Mouse (Mus musculus) liver, adult 2 months (tissue): ENCODE data around the gene Grhpr. TPM values are rescaled to one million over a fixed set of nuclear protein-coding genes. Genes with fewer than 3 reads are reported as not detected.
A peak's percentile ranks its signal among the peaks of the same experiment; 100 is the strongest.

Experiments
- DNase-seq: peaks from one replicate; pipeline ENCODE4 v3.0.0-alpha.2; 2011; ENCODE audit warnings: low read depth, low spot score; ENCODE audit errors: extremely low read depth
- H3K27ac ChIP-seq: fragments of 200-500 bp; replicated peaks from 2 replicates; pipeline ENCODE4 v1.5.1; 2012; ENCODE audit warnings: low read depth, mild to moderate bottlenecking, control low read depth, inconsistent platforms, low read length; ENCODE audit not compliant: insufficient read depth
- H3K27me3 ChIP-seq: fragments of 200-500 bp; 2 replicates; pipeline ENCODE4 v1.6.1; 2012; ENCODE audit warnings: mild to moderate bottlenecking, moderate library complexity, low read length, inconsistent platforms; ENCODE audit not compliant: control insufficient read depth, insufficient read depth
- H3K36me3 ChIP-seq: fragments of 200-500 bp; 2 replicates; pipeline ENCODE4 v1.6.1; 2012; ENCODE audit warnings: low read length, inconsistent platforms; ENCODE audit not compliant: control insufficient read depth, insufficient read depth
- H3K4me1 ChIP-seq: fragments of 200-500 bp; 2 replicates; pipeline ENCODE4 v1.6.1; 2011; ENCODE audit warnings: low read length; ENCODE audit not compliant: control insufficient read depth, insufficient read depth
- H3K4me3 ChIP-seq: fragments of 200-500 bp; 2 replicates; pipeline ENCODE4 v1.5.1; 2011; ENCODE audit warnings: low read depth, mild to moderate bottlenecking, control low read depth, low read length, moderate library complexity; ENCODE audit not compliant: insufficient read depth
- H3K79me2 ChIP-seq: fragments of 200-500 bp; 2 replicates; pipeline ENCODE4 v1.6.1; 2012; ENCODE audit warnings: inconsistent platforms, mild to moderate bottlenecking, low read length, moderate library complexity; ENCODE audit not compliant: control insufficient read depth, insufficient read depth
- H3K9ac ChIP-seq: fragments of 200-500 bp; 2 replicates; pipeline ENCODE4 v1.6.1; 2012; ENCODE audit warnings: low read depth, mild to moderate bottlenecking, control low read depth, inconsistent platforms, low read length
- CTCF ChIP-seq: fragments of 200-500 bp; IDR thresholded peaks from 2 replicates; pipeline ENCODE4 v1.5.1; 2011; ENCODE audit warnings: low read depth, low read length, control low read depth
- POLR2A ChIP-seq: fragments of 200-500 bp; IDR thresholded peaks from 2 replicates; pipeline ENCODE4 v1.6.1; 2011; ENCODE audit warnings: low read length, control low read depth; ENCODE audit not compliant: insufficient read depth; ENCODE audit errors: extremely low read depth
- WGBS: fragments of 180-500 bp; shearing (Covaris S2); methylation state at CpG from one replicate; pipeline ENCODE4 v1.1.7; 2018; 5-methylcytosine and 5-hydroxymethylcytosine counted together
- polyA plus RNA-seq: library from polyadenylated mRNA; depleted of rRNA; stranded (reverse); fragments of >200 nt; gene quantifications from 2 replicates; pipeline ENCODE4 v1.2.3, GENCODE M21; 2012
- total RNA-seq: library from RNA; depleted of rRNA; stranded (reverse); fragments of >200 nt; gene quantifications from 2 replicates; pipeline ENCODE4 v1.2.3, GENCODE M21; 2014

Gene Grhpr
- total and polyA plus RNA-seq, 2 experiments, result 108 to 313 TPM

DNA sequence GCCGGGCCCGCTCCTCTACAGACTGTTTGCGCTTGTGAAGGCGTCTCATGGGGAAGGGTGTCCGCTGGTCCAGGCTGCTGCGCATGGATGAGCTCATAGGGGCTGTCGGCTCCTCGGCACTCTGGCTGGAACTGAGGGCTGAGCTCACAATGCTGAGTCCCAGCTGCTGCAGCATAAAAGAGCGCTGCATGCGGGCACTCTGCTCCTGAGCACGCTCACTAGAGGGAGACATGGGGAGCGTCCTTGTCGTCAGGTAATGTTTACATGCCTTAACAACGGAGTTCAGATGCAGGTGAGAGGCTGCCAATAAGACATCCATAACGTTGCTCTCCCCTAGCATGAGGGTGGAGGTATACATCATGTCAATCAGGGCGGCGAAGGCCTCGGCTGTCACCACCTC lies 13.6 kb downstream of the Grhpr start:
- Histone ChIP-seq H3K27me3 (no peaks in the 10 kb centered on the region), H3K36me3 (peaks cover 18% of the 10 kb centered on the region; the same call in 1 of the 2 replicates), H3K4me3 (no peak overlapping the region), H3K9ac (no peak overlapping the region), H3K27ac (no peak overlapping the region), H3K4me1 (peaks cover 16% of the 10 kb centered on the region), H3K79me2 (peaks cover 20% of the 10 kb centered on the region; the same call in 1 of the 2 replicates)
- no peak for DNase-seq
- TF ChIP-seq POLR2A (no peak), CTCF (no peak)
- 86% methylated on average over 18 of the region's 18 CpGs for WGBS

DNA sequence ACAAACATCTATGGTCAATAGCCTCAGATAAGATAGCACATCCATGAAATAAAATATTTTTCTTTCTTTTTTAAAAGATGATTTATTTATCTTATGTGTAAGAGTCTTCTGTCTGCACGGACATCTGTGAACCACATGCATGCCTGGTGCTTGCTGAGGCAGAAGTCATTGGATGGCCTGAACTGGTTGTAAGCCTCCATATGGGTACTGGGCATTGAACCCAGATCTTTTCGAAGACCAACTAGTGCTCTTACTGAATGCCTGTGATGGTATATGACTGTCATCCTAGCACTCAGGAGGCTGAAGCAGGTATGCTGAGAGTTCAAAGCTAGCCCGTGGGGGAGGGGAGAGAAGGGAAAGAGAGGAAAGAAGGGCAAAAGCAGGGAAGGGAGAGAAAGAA lies 16.9 kb downstream of the Grhpr start:
- peak; percentile 68 for DNase-seq
- H3K9ac ChIP-seq, result no peak overlapping the region
- no peak overlapping the region for H3K4me3 ChIP-seq
- H3K27me3 ChIP-seq, result no peaks in the 10 kb centered on the region
- H3K36me3 ChIP-seq, result peaks cover 2% of the 10 kb centered on the region; the same call in 1 of the 2 replicates
- peaks cover 20% of the 10 kb centered on the region; the same call in 1 of the 2 replicates for H3K79me2 ChIP-seq
- peaks cover 21% of the 10 kb centered on the region for H3K4me1 ChIP-seq
- TF ChIP-seq POLR2A (no peak), CTCF (no peak)
- WGBS, result 26% methylated on average over 3 of the region's 3 CpGs
- peak overlapping the region; percentile 54; the same call in 1 of the 2 replicates for H3K27ac ChIP-seq

DNA sequence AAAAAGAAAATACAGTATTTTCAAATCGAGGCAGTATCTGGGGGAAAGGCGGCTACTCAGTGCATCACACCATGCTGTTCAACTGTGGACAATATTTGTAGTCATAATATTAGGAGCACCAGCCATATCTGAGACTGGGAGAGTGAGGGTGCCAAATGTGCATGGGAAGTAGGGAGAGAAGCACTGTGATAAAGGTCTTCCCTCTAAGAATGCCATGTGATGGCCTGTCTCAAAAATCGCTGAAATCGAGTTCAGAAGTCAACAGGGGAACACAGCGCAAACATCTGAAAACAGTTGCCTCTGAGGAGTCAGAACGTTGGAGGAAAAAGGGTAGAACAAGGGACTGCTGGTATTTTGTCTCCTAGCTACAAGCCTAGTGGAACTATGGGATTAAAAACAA lies 18.8 kb downstream of the Grhpr start:
- Histone ChIP-seq H3K36me3 (no peaks in the 10 kb centered on the region; the same call in 1 of the 2 replicates), H3K4me3 (no peak overlapping the region), H3K9ac (no peak overlapping the region), H3K4me1 (peaks cover 22% of the 10 kb centered on the region), H3K79me2 (peaks cover 27% of the 10 kb centered on the region; the same call in 1 of the 2 replicates), H3K27ac (no peak overlapping the region), H3K27me3 (no peaks in the 10 kb centered on the region)
- WGBS, result 43% methylated on average over 6 of the region's 6 CpGs
- TF ChIP-seq POLR2A (no peak), CTCF (no peak)
- DNase-seq, result peak; percentile 52

DNA sequence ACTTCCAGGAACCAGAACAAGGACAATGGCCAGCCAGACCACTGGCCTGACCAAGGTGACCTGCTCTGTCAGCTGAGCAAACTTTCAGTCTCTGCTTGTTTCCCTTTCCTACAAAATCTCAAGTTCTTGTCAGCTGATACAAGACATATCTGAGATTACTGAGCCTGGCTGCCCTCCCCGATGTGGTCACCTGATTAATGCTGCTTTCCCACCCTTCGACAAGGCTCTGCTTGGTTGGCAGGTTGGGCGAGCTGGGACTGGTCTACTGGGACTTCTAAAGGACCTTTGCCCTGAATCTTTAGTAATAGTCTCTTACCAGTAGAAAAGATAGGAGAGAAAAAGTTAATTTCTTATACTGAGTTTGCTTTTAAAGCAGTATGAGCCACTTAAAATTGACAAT lies 24.3 kb downstream of the Grhpr start:
- peaks cover 17% of the 10 kb centered on the region; the same call in 1 of the 2 replicates for H3K79me2 ChIP-seq
- peak; percentile 46 for DNase-seq
- H3K36me3 ChIP-seq, result no peaks in the 10 kb centered on the region
- H3K27me3 ChIP-seq, result no peaks in the 10 kb centered on the region
- no peak for TF ChIP-seq POLR2A
- no peak for TF ChIP-seq CTCF
- no peak overlapping the region for H3K9ac ChIP-seq
- H3K4me1 ChIP-seq, result peaks cover 15% of the 10 kb centered on the region
- 20% methylated on average over 3 of the region's 3 CpGs for WGBS
- H3K4me3 ChIP-seq, result no peak overlapping the region
- peak overlapping the region; percentile 28; the same call in 1 of the 2 replicates for H3K27ac ChIP-seq

DNA sequence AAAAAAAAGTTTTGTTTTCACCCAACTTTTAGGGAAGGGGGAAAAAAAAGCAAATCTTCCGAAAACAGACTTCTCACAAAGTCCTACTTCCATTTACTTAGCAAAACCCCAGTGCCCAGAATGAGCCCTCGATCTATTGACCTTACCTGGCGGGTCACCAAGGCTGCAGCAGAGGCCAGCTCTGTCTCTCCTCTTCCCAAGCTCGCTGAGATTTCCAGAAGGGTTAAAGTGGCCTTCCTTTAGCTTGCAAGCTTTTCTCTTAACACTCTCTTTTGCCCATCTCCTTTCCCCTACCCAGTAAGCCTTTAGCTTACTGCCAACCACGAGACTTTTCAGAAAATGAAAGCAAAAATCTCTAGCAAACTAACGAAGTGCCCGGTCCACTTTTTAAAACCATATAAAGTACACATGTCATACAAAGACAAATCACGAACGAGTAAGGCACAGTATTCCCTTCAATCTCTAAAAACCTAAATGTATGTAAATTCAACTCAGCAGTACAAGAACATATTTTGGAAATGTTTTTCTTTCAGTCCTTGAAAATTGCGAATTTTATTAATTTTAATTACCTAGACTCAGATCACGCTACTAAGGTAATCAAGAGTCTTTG lies 29.7 kb downstream of the Grhpr start:
- Histone ChIP-seq H3K27ac (peak overlapping the region; percentile 13; the same call in 1 of the 2 replicates), H3K4me1 (peaks cover 12% of the 10 kb centered on the region), H3K4me3 (peak overlapping the region; percentile 81), H3K36me3 (no peaks in the 10 kb centered on the region), H3K27me3 (no peaks in the 10 kb centered on the region), H3K79me2 (peaks cover 7% of the 10 kb centered on the region; the same call in 1 of the 2 replicates), H3K9ac (0 out of 2 replicates have a peak overlapping the region, but pooled peaks have one; percentile 1)
- TF ChIP-seq CTCF (no peak), POLR2A (no peak)
- 2% methylated on average over 11 of the region's 11 CpGs for WGBS
- DNase-seq, result peak; percentile 85

DNA sequence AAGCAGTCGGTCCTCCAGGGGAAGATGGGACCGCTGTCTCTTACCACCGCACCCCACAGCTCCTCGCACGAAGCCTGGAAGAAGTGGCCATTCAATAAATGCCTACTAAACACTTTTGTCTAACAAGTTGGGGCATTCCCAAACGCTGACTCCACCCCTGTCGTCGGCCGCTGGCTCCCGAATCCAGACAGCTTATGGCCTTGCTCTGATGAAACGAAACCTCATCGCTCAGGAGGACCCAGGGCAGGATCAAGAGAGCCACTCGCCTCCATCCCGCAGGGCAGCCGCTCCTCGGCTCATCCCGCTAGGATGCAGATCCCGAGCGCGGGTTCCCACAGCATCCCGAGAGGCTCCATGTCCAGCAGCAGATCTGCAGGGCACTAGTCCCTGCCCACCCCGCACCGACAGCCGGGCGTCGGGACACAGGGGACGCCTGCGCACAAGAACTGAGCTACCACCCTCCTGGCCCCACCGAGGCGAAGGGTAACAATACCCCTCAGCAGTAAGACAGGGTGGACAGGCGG lies 30.4 kb downstream of the Grhpr start:
- Histone ChIP-seq H3K9ac (peak overlapping the region; percentile 91), H3K4me1 (peaks cover 12% of the 10 kb centered on the region), H3K4me3 (peak overlapping the region; percentile 81), H3K27ac (peak overlapping the region; percentile 90), H3K79me2 (peaks cover 7% of the 10 kb centered on the region; the same call in 1 of the 2 replicates), H3K36me3 (no peaks in the 10 kb centered on the region), H3K27me3 (no peaks in the 10 kb centered on the region)
- TF ChIP-seq CTCF (no peak), POLR2A (0 out of 2 replicates have a peak, but pooled peaks have one; percentile 27)
- under 1% methylated on average over 31 of the region's 31 CpGs for WGBS
- peak; percentile 78 for DNase-seq
